Mouse (Mus musculus): ENCODE measurements around the gene Qsox1. TPM values are rescaled to one million over a fixed set of nuclear protein-coding genes. Genes with fewer than 3 reads are reported as not detected.
A peak's percentile ranks its signal among the peaks of the same experiment; 100 is the strongest.

Gene Qsox1
- polyA plus RNA-seq, 1 experiment from 2014 or later = 15.8 TPM

GRCm38 (mm10) chr1:155741988-155742387 lies 70.7 kb downstream of the Qsox1 start:
- Histone ChIP-seq H3K4me2 (ENCODE audit: low read length) (peak overlapping the region; percentile 99), H3K36me3 (ENCODE audit: control insufficient read depth, insufficient read depth, low read length) (no peaks in the 10 kb centered on the region), H3K9me3 (ENCODE audit: control insufficient read depth, low read length) (no peaks in the 10 kb centered on the region), H3K4me1 (replicated peaks; ENCODE audit: control insufficient read depth, insufficient read depth, low read length) (peaks cover 14% of the 10 kb centered on the region), H3K27me3 (replicated peaks; ENCODE audit: control insufficient read depth, insufficient read depth, low read length) (peaks cover 97% of the 10 kb centered on the region), H3K4me3 (ENCODE audit: low read depth, low read length) (peak overlapping the region; percentile 48), H3K27ac (ENCODE audit: low read depth) (no peak overlapping the region), H3K9ac (ENCODE audit: low read length) (no peak overlapping the region)
- under 1% methylated on average over 26 of the region's 26 CpGs for WGBS
- DNase-seq (ENCODE audit: low spot score) (peak; percentile 77), ATAC-seq (replicated peaks; ENCODE audit: low FRiP score, low TSS enrichment, low read depth) (peak; percentile 52)

- Histone ChIP-seq H3K27me3 (replicated peaks; ENCODE audit: control insufficient read depth, insufficient read depth, low read length) (peaks cover 97% of the 10 kb centered on the region), H3K4me3 (ENCODE audit: low read depth, low read length) (peak overlapping the region; percentile 48), H3K4me2 (ENCODE audit: low read length) (peak overlapping the region; percentile 99), H3K27ac (ENCODE audit: low read depth) (no peak overlapping the region), H3K36me3 (ENCODE audit: control insufficient read depth, insufficient read depth, low read length) (no peaks in the 10 kb centered on the region), H3K9ac (ENCODE audit: low read length) (no peak overlapping the region), H3K9me3 (ENCODE audit: control insufficient read depth, low read length) (no peaks in the 10 kb centered on the region), H3K4me1 (replicated peaks; ENCODE audit: control insufficient read depth, insufficient read depth, low read length) (peaks cover 14% of the 10 kb centered on the region)
- DNase-seq (ENCODE audit: low spot score) = peak; percentile 76
- WGBS = under 1% methylated on average over 34 of the region's 34 CpGs
- no peak for ATAC-seq (replicated peaks; ENCODE audit: low FRiP score, low TSS enrichment, low read depth)
Observed at GRCm38 (mm10) chr1:155741378-155741945, 71.2 kb downstream of the Qsox1 start.

- H3K9ac ChIP-seq (ENCODE audit: low read length) = no peak overlapping the region
- ATAC-seq (replicated peaks; ENCODE audit: low FRiP score, low TSS enrichment, low read depth) (no peak), DNase-seq (ENCODE audit: low spot score) (peak; percentile 74)
- peak overlapping the region; percentile 99 for H3K4me2 ChIP-seq (ENCODE audit: low read length)
- H3K9me3 ChIP-seq (ENCODE audit: control insufficient read depth, low read length) = no peaks in the 10 kb centered on the region
- no peak overlapping the region for H3K27ac ChIP-seq (ENCODE audit: low read depth)
- H3K4me3 ChIP-seq (ENCODE audit: low read depth, low read length) = peak overlapping the region; percentile 48
- H3K36me3 ChIP-seq (ENCODE audit: control insufficient read depth, insufficient read depth, low read length) = no peaks in the 10 kb centered on the region
- peaks cover 14% of the 10 kb centered on the region for H3K4me1 ChIP-seq (replicated peaks; ENCODE audit: control insufficient read depth, insufficient read depth, low read length)
- WGBS = under 1% methylated on average over 44 of the region's 44 CpGs
- peaks cover 97% of the 10 kb centered on the region for H3K27me3 ChIP-seq (replicated peaks; ENCODE audit: control insufficient read depth, insufficient read depth, low read length)
Observed at GRCm38 (mm10) chr1:155740622-155741377, 71.9 kb downstream of the Qsox1 start.

- Histone ChIP-seq H3K27me3 (replicated peaks; ENCODE audit: control insufficient read depth, insufficient read depth, low read length) (peaks cover 100% of the 10 kb centered on the region), H3K36me3 (ENCODE audit: control insufficient read depth, insufficient read depth, low read length) (no peaks in the 10 kb centered on the region), H3K4me2 (ENCODE audit: low read length) (no peak overlapping the region), H3K9ac (ENCODE audit: low read length) (no peak overlapping the region), H3K4me1 (replicated peaks; ENCODE audit: control insufficient read depth, insufficient read depth, low read length) (peaks cover 14% of the 10 kb centered on the region), H3K4me3 (ENCODE audit: low read depth, low read length) (no peak overlapping the region), H3K27ac (ENCODE audit: low read depth) (no peak overlapping the region), H3K9me3 (ENCODE audit: control insufficient read depth, low read length) (no peaks in the 10 kb centered on the region)
- WGBS = under 1% methylated on average over 25 of the region's 25 CpGs
- ATAC-seq (replicated peaks; ENCODE audit: low FRiP score, low TSS enrichment, low read depth) (no peak), DNase-seq (ENCODE audit: low spot score) (no peak)
Observed at GRCm38 (mm10) chr1:155737809-155738383, 74.8 kb downstream of the Qsox1 start.

GRCm38 (mm10) chr1:155737017-155737808 lies 75.5 kb downstream of the Qsox1 start:
- Histone ChIP-seq H3K9me3 (ENCODE audit: control insufficient read depth, low read length) (no peaks in the 10 kb centered on the region), H3K36me3 (ENCODE audit: control insufficient read depth, insufficient read depth, low read length) (no peaks in the 10 kb centered on the region), H3K4me1 (replicated peaks; ENCODE audit: control insufficient read depth, insufficient read depth, low read length) (peaks cover 9% of the 10 kb centered on the region), H3K4me3 (ENCODE audit: low read depth, low read length) (no peak overlapping the region; the same call in 1 of the 2 replicates), H3K27ac (ENCODE audit: low read depth) (no peak overlapping the region), H3K4me2 (ENCODE audit: low read length) (no peak overlapping the region), H3K27me3 (replicated peaks; ENCODE audit: control insufficient read depth, insufficient read depth, low read length) (peaks cover 100% of the 10 kb centered on the region), H3K9ac (ENCODE audit: low read length) (no peak overlapping the region)
- ATAC-seq (replicated peaks; ENCODE audit: low FRiP score, low TSS enrichment, low read depth) = no peak
- under 1% methylated on average over 58 of the region's 58 CpGs for WGBS
- peak; percentile 68 for DNase-seq (ENCODE audit: low spot score)

- DNase-seq (ENCODE audit: low spot score) (no peak), ATAC-seq (replicated peaks; ENCODE audit: low FRiP score, low TSS enrichment, low read depth) (no peak)
- no peak overlapping the region for H3K27ac ChIP-seq (ENCODE audit: low read depth)
- peaks cover 2% of the 10 kb centered on the region for H3K4me1 ChIP-seq (replicated peaks; ENCODE audit: control insufficient read depth, insufficient read depth, low read length)
- H3K9ac ChIP-seq (ENCODE audit: low read length) = no peak overlapping the region
- peaks cover 100% of the 10 kb centered on the region for H3K27me3 ChIP-seq (replicated peaks; ENCODE audit: control insufficient read depth, insufficient read depth, low read length)
- H3K36me3 ChIP-seq (ENCODE audit: control insufficient read depth, insufficient read depth, low read length) = no peaks in the 10 kb centered on the region
- WGBS = under 1% methylated on average over 26 of the region's 26 CpGs
- H3K4me3 ChIP-seq (ENCODE audit: low read depth, low read length) = no peak overlapping the region
- no peaks in the 10 kb centered on the region for H3K9me3 ChIP-seq (ENCODE audit: control insufficient read depth, low read length)
- H3K4me2 ChIP-seq (ENCODE audit: low read length) = no peak overlapping the region
Observed at GRCm38 (mm10) chr1:155736096-155736825, 76.4 kb downstream of the Qsox1 start.

GRCm38 (mm10) chr1:155731156-155731555 lies 81.5 kb downstream of the Qsox1 start:
- WGBS = 0% methylated on average over 2 of the region's 2 CpGs
- Histone ChIP-seq H3K4me3 (ENCODE audit: low read depth, low read length) (no peak overlapping the region), H3K27me3 (replicated peaks; ENCODE audit: control insufficient read depth, insufficient read depth, low read length) (peaks cover 90% of the 10 kb centered on the region), H3K36me3 (ENCODE audit: control insufficient read depth, insufficient read depth, low read length) (no peaks in the 10 kb centered on the region), H3K9me3 (ENCODE audit: control insufficient read depth, low read length) (no peaks in the 10 kb centered on the region), H3K27ac (ENCODE audit: low read depth) (no peak overlapping the region), H3K4me2 (ENCODE audit: low read length) (no peak overlapping the region), H3K4me1 (replicated peaks; ENCODE audit: control insufficient read depth, insufficient read depth, low read length) (no peaks in the 10 kb centered on the region), H3K9ac (ENCODE audit: low read length) (no peak overlapping the region)
- DNase-seq (ENCODE audit: low spot score) = no peak
- no peak for ATAC-seq (replicated peaks; ENCODE audit: low FRiP score, low TSS enrichment, low read depth)
